Mouse (Mus musculus): ENCODE data around the gene Pole3.

DNA sequence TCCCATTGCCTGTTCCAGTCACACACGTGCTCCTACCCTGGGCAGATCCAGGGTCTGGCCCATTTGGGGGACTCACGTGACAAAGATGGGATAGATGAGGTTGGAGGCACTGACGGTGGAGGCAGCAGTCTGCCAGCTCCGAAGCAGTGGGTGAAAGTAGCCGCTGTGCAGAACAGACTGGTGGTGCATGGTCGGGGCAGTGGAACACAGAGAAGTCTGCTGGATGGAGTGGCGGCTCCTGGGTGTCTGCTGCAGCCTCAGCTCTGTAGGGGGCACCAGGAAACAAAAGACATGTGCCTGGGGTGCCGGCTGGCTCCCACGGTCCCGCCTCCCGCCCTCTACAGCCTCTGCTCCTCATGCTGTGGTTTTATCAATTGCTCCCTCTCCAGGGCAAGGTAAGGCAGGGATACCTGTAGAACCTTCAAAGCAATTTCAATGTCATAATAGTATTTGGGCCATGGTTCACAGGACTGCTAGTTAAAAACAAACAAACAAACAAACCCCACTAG lies 10.8 kb downstream of the Pole3 start:
- TF ChIP-seq CTCF (IDR thresholded peaks at IDR 0.05; ENCODE audit: borderline replicate concordance, extremely low read depth, insufficient read depth, insufficient read length) (no peak), POLR2A (IDR thresholded peaks at IDR 0.05; ENCODE audit: borderline replicate concordance, extremely low read depth, insufficient read depth, insufficient read length, poor library complexity, severe bottlenecking) (no peak)

Measured in brain, embryonic 14.5 days (tissue).